Mouse (Mus musculus) testis, adult 2 months (tissue): ENCODE data around the gene Olfr675. TPM values are rescaled to one million over a fixed set of nuclear protein-coding genes. Genes with fewer than 3 reads are reported as not detected.

Experiments used
- polyA plus RNA-seq: library from polyadenylated mRNA; depleted of rRNA; stranded (reverse); fragments of >200 nt; gene quantifications from 2 replicates; pipeline ENCODE4 v1.2.3, GENCODE M21; 2012; rRNA removed

Gene Olfr675
- polyA plus RNA-seq, 1 experiment, result not detected

Other genes starting within 250 kb of the Olfr675 start
- gene Usp17lb, start 185.9 kb downstream of the Olfr675 start, polyA plus RNA-seq, result not detected in 2 replicates
- gene Usp17la, start 171.5 kb downstream of the Olfr675 start, polyA plus RNA-seq, result not detected in 2 replicates
- gene Olfr665, start 150.4 kb downstream of the Olfr675 start, polyA plus RNA-seq, result not detected in 2 replicates
- not detected in 2 replicates for gene Olfr666, start 132.5 kb downstream of the Olfr675 start, polyA plus RNA-seq
- gene Olfr667, start 107.0 kb downstream of the Olfr675 start, polyA plus RNA-seq, result not detected in 2 replicates
- gene Olfr668, start 100.4 kb downstream of the Olfr675 start, polyA plus RNA-seq, result not detected in 2 replicates
- gene Olfr669, start 94.2 kb downstream of the Olfr675 start, polyA plus RNA-seq, result not detected in 2 replicates
- not detected in 2 replicates for gene Olfr670, start 65.8 kb downstream of the Olfr675 start, polyA plus RNA-seq
- gene Olfr671, start 49.3 kb downstream of the Olfr675 start, polyA plus RNA-seq, result not detected in 2 replicates
- not detected in 2 replicates for gene Olfr672, start 26.4 kb downstream of the Olfr675 start, polyA plus RNA-seq
- gene Olfr676, start 4.2 kb upstream of the Olfr675 start, polyA plus RNA-seq, result not detected in 2 replicates
- not detected in 2 replicates for gene Olfr677, start 22.9 kb upstream of the Olfr675 start, polyA plus RNA-seq
- gene Olfr678, start 36.0 kb upstream of the Olfr675 start, polyA plus RNA-seq, result not detected in 2 replicates
- not detected in 2 replicates for gene Olfr679, start 52.7 kb upstream of the Olfr675 start, polyA plus RNA-seq
- not detected in 2 replicates for gene Olfr680-ps1, start 64.4 kb upstream of the Olfr675 start, polyA plus RNA-seq
- gene Olfr681, start 88.4 kb upstream of the Olfr675 start, polyA plus RNA-seq, result not detected in 2 replicates
- gene Olfr683, start 118.6 kb upstream of the Olfr675 start, polyA plus RNA-seq, result not detected in 2 replicates
- gene Olfr684, start 135.2 kb upstream of the Olfr675 start, polyA plus RNA-seq, result not detected in 2 replicates
- not detected in 2 replicates for gene Olfr685, start 157.6 kb upstream of the Olfr675 start, polyA plus RNA-seq
- not detected in 2 replicates for gene Olfr686, start 179.0 kb upstream of the Olfr675 start, polyA plus RNA-seq